Mouse (Mus musculus) brain, embryonic 14.5 days (tissue): ENCODE measurements around the gene Tulp2. TPM values are rescaled to one million over a fixed set of nuclear protein-coding genes. Genes with fewer than 3 reads are reported as not detected.
"Not testable (repeated sequence)": the region's sequence is repeated elsewhere in the genome, so short reads cannot be mapped to it uniquely, and the experiment has no call there.

Source experiments
- DNase-seq: peaks from one replicate; pipeline ENCODE4 v3.0.0-alpha.2; 2011; ENCODE audit warnings: low read depth
- CTCF ChIP-seq: fragments of 200-500 bp; IDR thresholded peaks from 2 replicates; pipeline ENCODE4 v1.5.1; 2012; ENCODE audit warnings: inconsistent platforms, mild to moderate bottlenecking, moderate library complexity, borderline replicate concordance; ENCODE audit not compliant: insufficient read depth, insufficient read length; ENCODE audit errors: extremely low read depth
- POLR2A ChIP-seq: fragments of 200-500 bp; IDR thresholded peaks from 2 replicates; pipeline ENCODE4 v1.6.1; 2012; ENCODE audit warnings: mild to moderate bottlenecking, inconsistent platforms, borderline replicate concordance; ENCODE audit not compliant: poor library complexity, insufficient read depth, insufficient read length, severe bottlenecking; ENCODE audit errors: extremely low read depth
- polyA plus RNA-seq: library from polyadenylated mRNA; depleted of rRNA; stranded (reverse); fragments of >200 nt; gene quantifications from 2 replicates; pipeline ENCODE4 v1.2.3, GENCODE M21; 2012

Gene Tulp2
- polyA plus RNA-seq, 1 experiment: 0.11 TPM

DNA sequence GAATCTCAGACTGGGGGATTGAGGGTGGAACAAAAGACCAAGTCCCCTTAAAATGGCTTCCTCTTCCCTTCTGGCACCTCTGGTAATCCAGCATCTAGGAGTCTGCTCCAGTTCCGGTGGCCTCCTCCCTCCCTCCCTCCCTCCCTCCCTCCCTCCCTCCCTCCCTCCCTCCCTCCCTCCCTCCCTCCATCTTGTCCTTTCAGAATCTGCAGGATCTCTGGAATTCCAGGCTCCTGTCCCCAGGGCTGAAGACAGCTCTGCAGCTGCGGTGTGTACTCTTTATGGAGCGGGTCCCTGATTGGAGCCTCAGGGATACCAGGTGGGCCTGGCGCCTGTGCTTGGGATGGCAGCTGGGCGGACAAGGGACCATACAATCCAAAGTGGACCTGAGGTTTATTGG, 20.4 kb upstream of the Tulp2 start:
- no peak for DNase-seq
- TF ChIP-seq POLR2A: no peak
- TF ChIP-seq CTCF: no peak

- DNase-seq: no peak
Observed at GRCm38 (mm10) chr7:45461781-45462180, 19.9 kb upstream of the Tulp2 start.

GRCm38 (mm10) chr7:45462325-45462724, 19.4 kb upstream of the Tulp2 start:
- TF ChIP-seq POLR2A (no peak), CTCF (no peak)
- no peak for DNase-seq

More at GRCm38 (mm10) chr7:45461781-45462180, 19.9 kb upstream of the Tulp2 start:
- no peak for TF ChIP-seq POLR2A
- no peak for TF ChIP-seq CTCF

DNA sequence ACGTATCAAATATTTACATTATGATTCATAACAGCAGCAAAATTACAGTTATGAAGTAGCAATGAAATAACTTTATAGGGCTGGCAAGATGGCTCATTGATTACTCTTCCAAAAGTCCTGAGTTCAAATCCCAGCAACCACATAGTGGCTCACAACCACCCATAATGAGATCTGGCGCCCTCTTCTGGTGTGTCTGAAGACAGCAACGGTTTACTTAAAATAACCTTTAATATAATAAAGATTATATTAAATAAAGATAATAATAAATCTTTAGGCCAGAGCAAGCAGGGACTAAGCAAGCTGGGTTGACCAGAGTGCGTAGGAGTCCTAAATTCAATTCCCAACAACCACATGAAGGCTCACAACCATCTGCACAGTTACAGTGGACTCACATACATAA, 18.8 kb upstream of the Tulp2 start:
- DNase-seq: not testable (repeated sequence)

GRCm38 (mm10) chr7:45463987-45464778, 17.5 kb upstream of the Tulp2 start:
- TF ChIP-seq CTCF (no peak), POLR2A (no peak)
- DNase-seq: no peak

DNA sequence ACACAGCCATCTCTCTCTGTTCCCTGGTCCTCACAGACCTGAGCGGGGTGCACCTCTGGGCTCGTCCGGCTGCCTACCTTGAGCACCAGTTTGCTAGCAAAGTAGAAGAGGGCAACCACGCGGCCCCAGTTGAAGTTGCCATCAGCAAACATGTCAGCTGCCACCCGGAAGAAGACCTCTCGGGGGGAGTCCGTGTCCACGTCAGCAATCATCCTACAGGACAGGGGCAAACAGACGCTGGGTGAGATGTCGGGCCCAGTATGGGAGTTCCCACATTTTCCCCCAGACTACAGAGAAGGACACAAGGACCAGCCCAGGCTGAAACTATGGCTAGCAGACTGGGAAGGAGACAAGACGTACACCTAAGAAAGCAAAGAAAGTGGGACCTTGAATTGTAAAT, 16.6 kb upstream of the Tulp2 start:
- DNase-seq: no peak
- no peak for TF ChIP-seq POLR2A
- no peak for TF ChIP-seq CTCF

GRCm38 (mm10) chr7:45465549-45465948, 16.1 kb upstream of the Tulp2 start:
- no peak for DNase-seq
- TF ChIP-seq CTCF (no peak), POLR2A (no peak)

DNA sequence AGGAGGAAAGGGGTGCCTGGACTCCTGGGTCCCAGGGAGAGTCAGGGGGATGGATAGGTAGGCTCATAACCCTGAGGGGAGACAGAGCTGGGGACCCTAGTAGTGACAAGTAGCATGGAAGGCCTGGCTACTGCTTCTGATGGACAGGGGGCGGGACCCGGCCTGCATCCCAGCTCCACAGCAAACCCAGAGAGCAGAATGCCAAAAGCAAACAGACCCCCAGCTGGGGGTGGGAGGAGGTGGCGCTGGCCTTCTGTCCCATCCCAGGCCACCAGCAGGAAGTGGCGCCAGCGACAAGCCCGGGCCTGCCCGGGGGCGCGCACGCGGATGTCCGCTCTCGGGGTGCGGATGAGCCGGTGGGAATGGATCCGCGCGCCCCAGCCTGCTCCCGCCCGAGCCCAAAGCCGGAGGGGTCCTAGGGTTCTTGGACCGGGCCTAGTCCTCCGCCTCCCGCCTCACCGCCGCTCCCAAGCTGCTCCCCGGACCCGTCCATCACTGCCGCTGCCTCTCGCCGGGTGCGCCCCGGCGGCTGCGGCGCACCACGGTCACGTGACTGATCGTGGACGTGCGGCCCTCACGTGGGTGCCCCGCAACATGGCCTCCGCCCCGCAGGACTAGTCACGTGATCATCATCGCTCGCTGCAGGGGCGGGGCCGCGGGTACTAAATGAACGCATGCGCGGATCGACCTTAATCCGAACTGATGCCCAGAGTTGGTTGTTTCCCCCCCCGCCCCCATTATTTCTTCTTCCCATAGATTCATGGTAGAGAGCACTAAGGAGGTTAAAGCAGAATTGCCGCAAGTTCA, 15.2 kb upstream of the Tulp2 start, which contains the start of gene Bax:
Gene Bax (minus strand): TSS at position 616 of the 807 bp plus-strand sequence.
- peak; percentile 98 for DNase-seq
- TF ChIP-seq POLR2A (peak; percentile 94), CTCF (no peak)

- TF ChIP-seq POLR2A (no peak), CTCF (no peak)
Observed at GRCm38 (mm10) chr7:45467090-45467670, 14.5 kb upstream of the Tulp2 start.

GRCm38 (mm10) chr7:45470869-45471268, 10.8 kb upstream of the Tulp2 start:
- DNase-seq: peak; percentile 80
- peak; percentile 69; the same call in 1 of the 2 replicates for TF ChIP-seq CTCF
- TF ChIP-seq POLR2A: no peak

More at GRCm38 (mm10) chr7:45467090-45467670, 14.5 kb upstream of the Tulp2 start:
- no peak for DNase-seq

GRCm38 (mm10) chr7:45475291-45475969, 6.2 kb upstream of the Tulp2 start:
- DNase-seq: peak; percentile 54

More at GRCm38 (mm10) chr7:45475291-45475969, 6.2 kb upstream of the Tulp2 start:
- no peak for TF ChIP-seq CTCF
- no peak for TF ChIP-seq POLR2A
